Mouse (Mus musculus): ENCODE data around the gene Fam219a. TPM values are rescaled to one million over a fixed set of nuclear protein-coding genes. Genes with fewer than 3 reads are reported as not detected.

Gene Fam219a
- total RNA-seq, 4 experiments from 2014 or later = 12.3 to 16.5 (median 14.1) TPM

DNA sequence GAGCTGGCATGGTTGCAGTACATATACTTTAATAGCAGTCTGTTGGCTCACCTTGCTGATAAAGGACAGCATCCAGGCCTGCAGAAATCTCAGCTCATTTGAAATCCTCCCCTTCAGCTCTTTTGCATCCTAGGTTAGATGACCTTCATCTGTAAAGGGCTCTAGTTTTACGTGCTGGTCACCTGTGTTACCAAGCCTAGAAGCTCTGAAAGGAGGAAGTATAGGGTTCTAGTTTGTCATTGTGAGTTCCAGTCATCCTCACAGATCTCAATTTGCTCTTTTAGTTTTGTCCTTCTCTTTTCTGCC lies 98.0 kb downstream of the Fam219a start:
- no peak for DNase-seq (ENCODE audit: low spot score)

DNA sequence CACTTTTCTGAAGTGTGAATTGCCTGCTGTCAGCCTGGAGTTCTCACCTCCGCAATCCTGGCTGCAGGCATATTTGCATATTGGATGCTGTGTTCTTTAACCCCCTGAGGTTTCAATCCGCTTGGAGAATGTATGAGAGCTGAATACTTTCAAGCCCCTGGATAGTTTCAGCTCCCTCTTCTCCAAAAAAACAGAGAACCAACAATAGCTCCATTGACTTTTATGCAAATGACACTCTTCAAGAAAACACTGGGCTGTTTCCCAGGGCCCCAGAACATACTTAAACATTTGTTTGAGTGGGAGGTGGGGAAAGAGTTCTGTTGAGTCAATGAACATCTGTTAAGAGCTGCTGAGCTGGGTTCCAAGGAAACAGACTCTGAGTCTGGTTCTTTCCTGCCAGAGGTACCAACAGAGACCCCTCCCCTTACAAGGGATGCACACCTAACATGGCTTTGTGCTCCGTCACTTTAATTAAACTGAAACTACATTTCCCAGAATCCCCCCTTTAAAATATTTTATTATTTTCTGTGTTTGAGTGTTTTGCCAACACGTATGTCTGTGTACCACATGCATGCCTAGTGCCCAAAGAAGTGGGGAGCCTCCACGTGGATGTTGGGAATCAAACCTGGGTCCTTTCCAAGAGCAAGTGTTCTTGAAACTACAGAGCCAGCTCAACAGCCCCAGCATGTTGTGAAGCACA lies 98.5 kb downstream of the Fam219a start:
- no peak for DNase-seq (ENCODE audit: low spot score)

DNA sequence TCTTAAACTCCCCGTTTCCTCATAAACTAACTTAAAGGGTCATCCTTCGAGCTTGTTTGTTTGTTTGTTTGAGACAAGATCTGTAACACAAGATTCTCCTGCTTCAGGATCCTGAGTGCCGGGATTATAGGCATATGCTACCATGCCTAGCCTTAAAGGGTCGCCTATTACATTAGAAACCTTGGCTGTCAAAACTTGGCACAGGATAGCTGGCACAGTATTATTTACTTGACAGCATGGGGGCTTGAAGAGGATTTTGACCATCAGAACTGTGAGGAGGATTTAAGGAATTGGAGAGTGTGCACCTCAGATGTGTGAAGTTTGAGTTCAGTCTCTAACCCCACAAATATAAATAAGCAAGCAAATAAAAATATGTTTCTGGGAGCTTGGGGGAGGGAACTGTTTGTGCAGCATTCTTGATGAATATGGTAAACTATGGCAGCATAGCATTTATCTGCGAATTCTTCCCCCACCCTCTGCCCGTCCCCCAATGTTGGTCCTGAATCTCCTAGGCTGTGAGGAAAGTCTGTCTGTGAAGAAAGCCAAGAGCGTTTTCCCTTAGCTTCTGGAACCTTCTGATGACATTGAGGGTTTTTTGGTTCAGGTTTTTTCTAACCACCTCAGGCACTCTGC lies 99.2 kb downstream of the Fam219a start:
- DNase-seq (ENCODE audit: low spot score) = no peak

DNA sequence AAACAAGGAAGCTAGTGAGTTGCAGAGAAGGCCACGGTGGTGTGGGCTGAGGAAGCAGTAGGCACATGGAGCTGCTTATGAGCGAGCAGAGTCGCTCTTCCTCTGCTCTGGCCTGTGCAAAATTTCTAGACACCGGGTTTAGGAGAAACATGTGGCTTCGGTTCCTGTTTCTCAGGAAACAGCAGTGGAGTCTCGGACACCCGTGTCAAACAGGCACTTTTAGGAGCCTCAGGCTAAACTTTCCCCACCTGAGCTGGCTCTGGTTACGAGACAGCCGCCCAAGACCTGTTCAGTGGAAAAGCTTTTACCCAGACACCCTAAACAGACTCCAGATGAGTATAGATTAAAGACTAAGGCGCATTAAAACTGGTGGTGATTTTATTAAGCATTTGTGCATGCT lies 100.1 kb downstream of the Fam219a start:
- DNase-seq (ENCODE audit: low spot score) = no peak

DNA sequence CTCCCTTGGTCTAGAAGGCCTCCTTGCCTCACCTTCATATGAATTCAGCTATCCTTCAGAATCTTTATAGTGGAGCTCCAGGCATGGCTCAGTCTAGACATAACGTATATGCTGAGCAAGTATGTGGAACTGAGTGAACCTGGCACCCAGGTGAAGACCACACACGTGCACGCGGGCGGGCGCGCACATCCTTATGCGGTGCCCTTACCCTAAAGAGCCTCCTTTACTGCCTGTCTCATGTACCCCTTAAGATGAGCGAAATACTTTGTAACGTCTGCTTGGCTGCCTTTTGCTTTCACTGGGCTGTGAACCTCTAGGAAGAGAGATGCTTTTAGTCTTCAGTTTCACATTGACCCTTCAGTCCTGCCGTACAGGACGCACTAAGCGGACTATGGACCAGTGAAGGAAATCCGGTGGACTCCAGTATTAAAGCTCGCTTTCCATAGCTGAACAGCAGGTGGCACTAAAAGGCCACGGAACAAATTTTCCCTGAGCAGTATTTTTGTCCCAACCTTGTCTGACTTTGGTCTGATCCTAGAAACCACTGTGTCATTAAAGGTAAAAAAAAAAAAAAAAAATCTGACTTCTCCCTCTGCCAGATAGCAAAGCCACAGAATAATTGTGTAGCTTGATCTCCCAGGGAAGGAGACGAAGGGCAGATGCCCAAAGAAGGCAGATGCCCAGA lies 100.8 kb downstream of the Fam219a start:
- DNase-seq (ENCODE audit: low spot score) = peak; percentile 69

Other genes starting within 250 kb of the Fam219a start
- gene Ubap1, start 220.5 kb downstream of the Fam219a start, total RNA-seq (2022) = 10 to 100 TPM; 31.8 to 37.4 (median 33.7) TPM
- under 1 TPM; 0.22 to 0.63 (median 0.43) TPM for gene Kif24, start 104.7 kb downstream of the Fam219a start, total RNA-seq (2022)
- 10 to 100 TPM; 32.9 to 48.6 (median 39.2) TPM for gene Nudt2, start 104.4 kb downstream of the Fam219a start, total RNA-seq (2022)
- 10 to 100 TPM; 12.6 to 16.0 (median 13.7) TPM for gene AI464131, start 66.5 kb downstream of the Fam219a start, total RNA-seq (2022)
- under 1 TPM in 1 of 4 experiments, not detected in 3; 0.41 TPM for gene 1110017D15Rik, start 52.2 kb downstream of the Fam219a start, total RNA-seq (2022)
- gene Dnaic1, start 237 bp upstream of the Fam219a start, total RNA-seq (2022) = 1 to 10 TPM; 1.7 to 6.2 (median 3.5) TPM
- 10 to 100 TPM in 2 of 4 experiments, 1 to 10 TPM in 2; 8.9 to 13.9 (median 11.1) TPM for gene Enho, start 70.8 kb upstream of the Fam219a start, total RNA-seq (2022)
- 1 to 10 TPM; 2.2 to 5.3 (median 4.9) TPM for gene Cntfr, start 127.6 kb upstream of the Fam219a start, total RNA-seq (2022)
- gene Il11ra1, start 130.5 kb upstream of the Fam219a start, total RNA-seq (2022) = 100 to 1,000 TPM in 3 of 4 experiments, 10 to 100 TPM in 1; 95.9 to 110 (median 104) TPM
- 10 to 100 TPM; 29.7 to 35.8 (median 33.3) TPM for gene Rpp25l, start 144.0 kb upstream of the Fam219a start, total RNA-seq (2022)
- 10 to 100 TPM; 69.4 to 71.8 (median 70.7) TPM for gene Dctn3, start 153.6 kb upstream of the Fam219a start, total RNA-seq (2022)
- not detected for gene Arid3c, start 161.6 kb upstream of the Fam219a start, total RNA-seq (2022)
- 10 to 100 TPM; 52.6 to 60.5 (median 58.6) TPM for gene Galt, start 185.7 kb upstream of the Fam219a start, total RNA-seq (2022)
- 10 to 100 TPM; 20.9 to 23.8 (median 21.7) TPM for gene Sigmar1, start 186.6 kb upstream of the Fam219a start, total RNA-seq (2022)
- 10 to 100 TPM; 12.3 to 19.6 (median 14.5) TPM for gene Ccl27a, start 204.7 kb upstream of the Fam219a start, total RNA-seq (2022)

Data from heart, adult 8-10 months (tissue).